Mouse (Mus musculus): ENCODE measurements around the gene Nrl. TPM values are rescaled to one million over a fixed set of nuclear protein-coding genes. Genes with fewer than 3 reads are reported as not detected.

Nrl gene
- polyA plus RNA-seq, 1 experiment from 2014 or later = not detected

- WGBS = 97% methylated on average over 12 of the region's 12 CpGs
- Histone ChIP-seq H3K27me3 (replicated peaks; ENCODE audit: control insufficient read depth, insufficient read depth, low read length) (no peaks in the 10 kb centered on the region), H3K36me3 (ENCODE audit: control insufficient read depth, insufficient read depth, low read length) (peaks cover 8% of the 10 kb centered on the region; the same call in 1 of the 2 replicates), H3K27ac (ENCODE audit: low read depth, low read length) (no peak overlapping the region), H3K4me3 (ENCODE audit: low read depth, low read length) (no peak overlapping the region), H3K9ac (ENCODE audit: low read length) (no peak overlapping the region), H3K4me1 (ENCODE audit: control insufficient read depth, insufficient read depth, low read length) (peaks cover 23% of the 10 kb centered on the region), H3K4me2 (ENCODE audit: low read length) (no peak overlapping the region), H3K9me3 (replicated peaks; ENCODE audit: control insufficient read depth, low read length) (no peaks in the 10 kb centered on the region)
- DNase-seq (ENCODE audit: low spot score) (no peak), ATAC-seq (no peak)
Observed at GRCm38 (mm10) chr14:55542268-55542667, 17.5 kb upstream of the Nrl start.

DNA sequence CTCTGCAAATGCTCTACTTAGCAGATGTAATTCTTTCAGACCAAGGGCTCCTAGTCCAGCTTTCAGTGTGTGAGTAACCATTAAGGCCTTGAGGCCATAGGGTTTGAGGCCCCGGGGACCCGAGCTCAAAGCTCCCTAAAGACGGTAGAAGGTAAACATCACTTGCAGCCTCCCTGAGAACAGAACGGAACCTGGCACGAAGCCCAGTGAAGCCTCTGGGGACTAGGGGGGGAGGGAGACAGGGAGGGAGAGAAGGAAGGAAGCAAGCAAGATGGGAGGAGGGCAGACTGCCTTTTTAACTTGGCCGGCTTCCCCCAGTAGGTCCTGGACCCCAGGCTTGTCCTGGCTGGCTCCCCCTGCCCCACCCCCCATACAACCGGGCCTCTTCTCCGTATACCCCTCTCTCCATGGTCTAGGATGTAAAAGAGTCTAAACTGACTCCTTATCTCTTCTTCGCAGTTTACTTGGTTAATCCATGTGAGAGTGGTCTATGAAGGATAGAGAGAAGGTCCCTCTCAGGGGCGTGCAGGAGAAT is 16.1 kb upstream of the Nrl start:
- ATAC-seq (peak; percentile 64), DNase-seq (ENCODE audit: low spot score) (peak; percentile 85)
- H3K27me3 ChIP-seq (replicated peaks; ENCODE audit: control insufficient read depth, insufficient read depth, low read length) = no peaks in the 10 kb centered on the region
- WGBS = 3% methylated on average over 10 of the region's 10 CpGs
- H3K4me1 ChIP-seq (ENCODE audit: control insufficient read depth, insufficient read depth, low read length) = peaks cover 23% of the 10 kb centered on the region
- peak overlapping the region; percentile 91 for H3K4me2 ChIP-seq (ENCODE audit: low read length)
- peak overlapping the region; percentile 49 for H3K4me3 ChIP-seq (ENCODE audit: low read depth, low read length)
- peak overlapping the region; percentile 80 for H3K9ac ChIP-seq (ENCODE audit: low read length)
- H3K36me3 ChIP-seq (ENCODE audit: control insufficient read depth, insufficient read depth, low read length) = peaks cover 8% of the 10 kb centered on the region; the same call in 1 of the 2 replicates
- peak overlapping the region; percentile 86 for H3K27ac ChIP-seq (ENCODE audit: low read depth, low read length)
- H3K9me3 ChIP-seq (replicated peaks; ENCODE audit: control insufficient read depth, low read length) = no peaks in the 10 kb centered on the region

DNA sequence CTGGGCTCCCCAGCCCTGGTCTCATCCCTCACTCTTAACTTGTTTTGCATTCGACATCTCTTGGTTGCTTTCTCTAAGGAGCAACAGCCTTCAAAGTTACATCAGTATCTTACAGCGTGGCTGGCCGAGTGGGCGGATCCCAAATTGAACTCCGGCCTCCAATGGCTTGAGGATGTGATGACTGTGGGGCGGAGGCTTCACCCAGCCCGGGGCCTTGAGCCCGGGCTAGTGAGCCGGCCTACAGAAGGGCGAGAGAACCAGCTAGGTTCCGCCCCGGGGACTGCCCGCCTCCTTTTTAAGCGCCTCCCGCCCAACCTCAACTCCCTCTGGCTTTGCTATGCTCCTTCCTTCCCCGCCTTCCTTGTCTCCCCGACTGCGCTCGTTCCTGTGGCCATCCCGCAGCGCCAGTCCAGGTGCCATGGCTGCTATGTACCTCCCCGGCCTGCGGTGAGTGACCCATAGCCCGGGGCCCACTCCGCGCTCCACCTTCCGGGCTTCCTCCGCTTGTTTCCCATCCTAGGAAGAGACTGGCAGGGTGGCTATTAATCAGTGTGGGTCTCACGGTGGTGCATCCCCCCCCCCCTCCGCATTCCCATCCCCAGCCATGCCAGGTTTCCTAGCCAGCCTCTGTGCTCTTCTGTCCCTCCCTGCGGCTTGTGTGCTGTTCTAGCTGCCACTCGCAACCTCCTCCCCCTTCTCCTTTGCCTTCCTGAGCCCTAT is 15.4 kb upstream of the Nrl start, which contains the start of gene Pck2:
TSS of gene Pck2 (plus strand) at position 200 of the 720 bp plus-strand sequence.
- peak within 1 kb of the TSS; percentile 86 for H3K27ac ChIP-seq (ENCODE audit: low read depth, low read length)
- no peaks in the 10 kb centered on the region for H3K27me3 ChIP-seq (replicated peaks; ENCODE audit: control insufficient read depth, insufficient read depth, low read length)
- H3K9ac ChIP-seq (ENCODE audit: low read length) = peak within 1 kb of the TSS; percentile 80
- peak within 1 kb of the TSS; percentile 91 for H3K4me2 ChIP-seq (ENCODE audit: low read length)
- 1% methylated on average over 32 of the region's 32 CpGs for WGBS
- peaks cover 7% of the 10 kb centered on the region; the same call in 1 of the 2 replicates for H3K36me3 ChIP-seq (ENCODE audit: control insufficient read depth, insufficient read depth, low read length)
- peak within 1 kb of the TSS; percentile 49 for H3K4me3 ChIP-seq (ENCODE audit: low read depth, low read length)
- peaks cover 23% of the 10 kb centered on the region for H3K4me1 ChIP-seq (ENCODE audit: control insufficient read depth, insufficient read depth, low read length)
- DNase-seq (ENCODE audit: low spot score) (peak; percentile 76), ATAC-seq (peak; percentile 79)
- H3K9me3 ChIP-seq (replicated peaks; ENCODE audit: control insufficient read depth, low read length) = no peaks in the 10 kb centered on the region

GRCm38 (mm10) chr14:55536116-55536745 is 11.4 kb upstream of the Nrl start:
- Histone ChIP-seq H3K27ac (ENCODE audit: low read depth, low read length) (no peak overlapping the region), H3K27me3 (replicated peaks; ENCODE audit: control insufficient read depth, insufficient read depth, low read length) (no peaks in the 10 kb centered on the region), H3K4me1 (ENCODE audit: control insufficient read depth, insufficient read depth, low read length) (peaks cover 15% of the 10 kb centered on the region), H3K9me3 (replicated peaks; ENCODE audit: control insufficient read depth, low read length) (no peaks in the 10 kb centered on the region), H3K4me3 (ENCODE audit: low read depth, low read length) (no peak overlapping the region), H3K9ac (ENCODE audit: low read length) (no peak overlapping the region), H3K4me2 (ENCODE audit: low read length) (no peak overlapping the region), H3K36me3 (ENCODE audit: control insufficient read depth, insufficient read depth, low read length) (no peaks in the 10 kb centered on the region)
- WGBS = 56% methylated on average over 6 of the region's 6 CpGs
- peak; percentile 30 for DNase-seq (ENCODE audit: low spot score)
- no peak for ATAC-seq

DNA sequence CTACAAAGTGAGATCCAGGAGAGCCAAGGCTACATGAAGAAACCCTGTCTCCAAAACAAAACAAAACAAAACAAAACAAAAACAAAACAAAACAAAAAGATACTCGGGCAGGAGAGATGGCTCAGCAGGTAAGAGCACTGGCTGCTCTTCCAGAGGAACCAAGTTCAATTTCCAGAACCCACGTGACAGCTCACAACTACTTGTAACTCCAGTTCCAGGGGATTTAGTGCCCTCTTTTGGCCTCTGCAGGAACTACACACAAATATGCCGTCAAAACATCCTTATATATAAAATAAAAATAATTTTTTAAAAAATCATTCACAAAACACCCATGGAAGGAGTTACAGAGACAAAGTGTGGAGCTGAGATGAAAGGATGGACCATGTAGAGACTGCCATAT is 3.2 kb upstream of the Nrl start:
- no peak overlapping the region for H3K4me3 ChIP-seq (ENCODE audit: low read depth, low read length)
- ATAC-seq (no peak), DNase-seq (ENCODE audit: low spot score) (peak; percentile 64)
- no peak overlapping the region for H3K4me2 ChIP-seq (ENCODE audit: low read length)
- no peaks in the 10 kb centered on the region for H3K4me1 ChIP-seq (ENCODE audit: control insufficient read depth, insufficient read depth, low read length)
- 0 out of 2 replicates have a peak, but pooled peaks cover 2% of the 10 kb centered on the region for H3K27me3 ChIP-seq (replicated peaks; ENCODE audit: control insufficient read depth, insufficient read depth, low read length)
- H3K9me3 ChIP-seq (replicated peaks; ENCODE audit: control insufficient read depth, low read length) = no peaks in the 10 kb centered on the region
- no peak overlapping the region for H3K9ac ChIP-seq (ENCODE audit: low read length)
- WGBS = 23% methylated on average over 3 of the region's 3 CpGs
- H3K27ac ChIP-seq (ENCODE audit: low read depth, low read length) = no peak overlapping the region
- no peaks in the 10 kb centered on the region for H3K36me3 ChIP-seq (ENCODE audit: control insufficient read depth, insufficient read depth, low read length)

- Histone ChIP-seq H3K9me3 (replicated peaks; ENCODE audit: control insufficient read depth, low read length) (no peaks in the 10 kb centered on the region), H3K4me1 (ENCODE audit: control insufficient read depth, insufficient read depth, low read length) (no peaks in the 10 kb centered on the region), H3K27me3 (replicated peaks; ENCODE audit: control insufficient read depth, insufficient read depth, low read length) (0 out of 2 replicates have a peak, but pooled peaks cover 2% of the 10 kb centered on the region), H3K4me2 (ENCODE audit: low read length) (no peak overlapping the region), H3K9ac (ENCODE audit: low read length) (no peak overlapping the region), H3K27ac (ENCODE audit: low read depth, low read length) (no peak overlapping the region), H3K4me3 (ENCODE audit: low read depth, low read length) (no peak overlapping the region), H3K36me3 (ENCODE audit: control insufficient read depth, insufficient read depth, low read length) (no peaks in the 10 kb centered on the region)
- DNase-seq (ENCODE audit: low spot score) (no peak), ATAC-seq (no peak)
- WGBS = 85% methylated on average over 2 of the region's 2 CpGs
Observed at GRCm38 (mm10) chr14:55526674-55527073, 1.9 kb upstream of the Nrl start.

DNA sequence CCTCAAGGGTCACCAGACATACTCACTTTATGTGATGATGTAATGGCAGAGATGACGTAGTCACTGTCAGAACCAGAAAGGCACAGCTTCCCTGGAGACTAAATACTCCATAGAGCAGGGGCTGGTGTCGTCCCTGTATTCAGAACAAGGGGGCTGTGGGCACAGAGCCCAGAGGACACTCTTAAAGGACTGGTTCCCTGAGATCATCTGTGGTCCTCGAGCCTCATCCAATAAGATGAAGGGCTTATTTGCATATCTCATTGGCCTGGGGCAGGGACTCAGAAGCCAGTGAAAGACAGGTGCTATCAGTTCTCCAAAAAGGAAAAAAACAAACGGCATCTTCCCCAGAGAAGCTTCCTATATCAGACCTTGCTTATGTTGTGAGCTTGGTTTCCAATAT is 719 bp downstream of the Nrl start:
- no peak overlapping the region for H3K4me2 ChIP-seq (ENCODE audit: low read length)
- WGBS = 49% methylated on average over 4 of the region's 4 CpGs

DNA sequence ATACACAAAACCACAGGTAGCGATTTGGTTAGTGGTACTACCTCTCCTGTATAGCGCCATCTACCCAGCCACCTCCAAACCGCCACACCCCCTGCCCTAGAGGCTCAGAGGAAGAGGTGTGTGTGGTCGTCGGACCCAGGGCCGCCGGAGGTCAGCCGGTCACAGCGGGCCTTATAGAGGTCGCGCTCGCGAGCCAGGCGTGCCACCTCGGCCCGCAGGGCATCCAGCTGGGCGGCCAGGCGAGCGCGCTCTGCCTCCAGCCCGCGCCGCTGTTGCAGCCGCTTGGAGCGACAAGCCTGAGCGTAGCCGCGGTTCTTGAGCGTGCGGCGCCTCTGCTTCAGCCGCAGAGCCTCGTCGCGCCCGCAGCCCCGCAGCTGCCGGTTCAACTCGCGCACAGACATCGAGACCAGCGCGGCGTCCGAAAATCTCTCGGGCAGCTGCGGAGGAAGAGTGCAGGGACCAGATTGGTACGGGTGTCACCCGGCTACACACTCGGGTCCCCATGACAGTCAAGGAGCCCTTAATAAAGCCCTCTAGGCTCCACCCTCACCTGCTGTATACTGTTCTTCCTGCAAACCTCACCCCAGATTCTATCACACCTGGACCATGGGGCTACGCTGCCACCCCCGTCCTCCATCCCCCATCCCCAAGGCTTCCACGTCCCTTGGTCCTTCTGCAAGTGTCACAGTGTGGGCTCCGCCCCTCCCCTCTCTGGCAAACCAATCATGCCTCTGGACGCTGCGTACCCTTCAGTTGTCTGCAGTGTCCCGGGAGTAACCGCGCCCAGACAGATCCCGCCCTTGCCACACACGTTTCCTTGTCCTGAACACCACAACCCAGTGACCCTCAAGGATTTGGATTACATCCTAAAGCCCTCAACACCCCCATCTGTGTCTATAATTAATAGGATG is 4.1 kb downstream of the Nrl start:
- ATAC-seq (peak; percentile 81), DNase-seq (ENCODE audit: low spot score) (peak; percentile 64)
- H3K4me2 ChIP-seq (ENCODE audit: low read length) = peak overlapping the region; percentile 96
- no peaks in the 10 kb centered on the region for H3K9me3 ChIP-seq (replicated peaks; ENCODE audit: control insufficient read depth, low read length)
- peaks cover 8% of the 10 kb centered on the region; the same call in 1 of the 2 replicates for H3K4me1 ChIP-seq (ENCODE audit: control insufficient read depth, insufficient read depth, low read length)
- H3K4me3 ChIP-seq (ENCODE audit: low read depth, low read length) = peak overlapping the region; percentile 47
- H3K27ac ChIP-seq (ENCODE audit: low read depth, low read length) = no peak overlapping the region
- H3K27me3 ChIP-seq (replicated peaks; ENCODE audit: control insufficient read depth, insufficient read depth, low read length) = no peaks in the 10 kb centered on the region
- peak overlapping the region; percentile 66 for H3K9ac ChIP-seq (ENCODE audit: low read length)
- no peaks in the 10 kb centered on the region for H3K36me3 ChIP-seq (ENCODE audit: control insufficient read depth, insufficient read depth, low read length)
- under 1% methylated on average over 61 of the region's 61 CpGs for WGBS

More for the DNA sequence above, 719 bp downstream of the Nrl start:
- Histone ChIP-seq H3K4me1 (ENCODE audit: control insufficient read depth, insufficient read depth, low read length) (peaks cover 6% of the 10 kb centered on the region; the same call in 1 of the 2 replicates), H3K9ac (ENCODE audit: low read length) (no peak overlapping the region), H3K27me3 (replicated peaks; ENCODE audit: control insufficient read depth, insufficient read depth, low read length) (no peaks in the 10 kb centered on the region), H3K36me3 (ENCODE audit: control insufficient read depth, insufficient read depth, low read length) (no peaks in the 10 kb centered on the region), H3K9me3 (replicated peaks; ENCODE audit: control insufficient read depth, low read length) (no peaks in the 10 kb centered on the region), H3K4me3 (ENCODE audit: low read depth, low read length) (no peak overlapping the region), H3K27ac (ENCODE audit: low read depth, low read length) (no peak overlapping the region)
- ATAC-seq = no peak
- no peak for DNase-seq (ENCODE audit: low spot score)

Measured in forebrain, embryonic 14.5 days (tissue).